Mouse (Mus musculus) stomach, embryonic 16.5 days (tissue): Measurements from ENCODE around the gene Spred3. TPM values are rescaled to one million over a fixed set of nuclear protein-coding genes. Genes with fewer than 3 reads are reported as not detected.
"Not testable (repeated sequence)": the region's sequence is repeated elsewhere in the genome, so short reads cannot be mapped to it uniquely, and the experiment has no call there.

ENCODE experiments used
- ATAC-seq: fragments of 200-750 bp; cut with Nextera tagmentation; 2 replicates; pipeline ENCODE4 v1.8.0; 2017; ENCODE audit warnings: moderate number of reproducible peaks, moderate TSS enrichment; ENCODE audit not compliant: insufficient read depth, low FRiP score
- H3K27ac ChIP-seq: fragments of 300-500 bp; sonication (generic); 2 replicates; pipeline ENCODE4 v1.5.1; 2014; ENCODE audit warnings: low read length
- H3K27me3 ChIP-seq: fragments of 300-500 bp; sonication (generic); 2 replicates; pipeline ENCODE4 v1.6.1; 2014; ENCODE audit warnings: low read length, control low read depth, mixed read lengths; ENCODE audit not compliant: control insufficient read depth, insufficient read depth
- H3K36me3 ChIP-seq: fragments of 300-500 bp; sonication (generic); 2 replicates; pipeline ENCODE4 v1.6.1; 2014; ENCODE audit warnings: low read length; ENCODE audit not compliant: control insufficient read depth, insufficient read depth
- H3K4me1 ChIP-seq: fragments of 300-500 bp; sonication (generic); 2 replicates; pipeline ENCODE4 v1.6.1; 2014; ENCODE audit warnings: low read length, control low read depth, mixed read lengths; ENCODE audit not compliant: control insufficient read depth, insufficient read depth
- H3K4me2 ChIP-seq: fragments of 300-500 bp; sonication (generic); 2 replicates; pipeline ENCODE4 v1.6.1; 2014; ENCODE audit warnings: low read depth, low read length, mixed read lengths
- H3K4me3 ChIP-seq: fragments of 300-500 bp; sonication (generic); replicated peaks from 2 replicates; pipeline ENCODE4 v1.5.1; 2014; ENCODE audit warnings: mild to moderate bottlenecking, low read length
- H3K9ac ChIP-seq: fragments of 300-500 bp; sonication (generic); 2 replicates; pipeline ENCODE4 v1.6.1; 2014; ENCODE audit warnings: low read length
- H3K9me3 ChIP-seq: fragments of 300-500 bp; sonication (generic); replicated peaks from 2 replicates; pipeline ENCODE4 v1.6.1; 2016; ENCODE audit warnings: low read length, control low read depth; ENCODE audit not compliant: control insufficient read depth
- WGBS: fragments of 180-500 bp; shearing (Covaris S2); extraction: QIAGEN DNeasy Blood & Tissue Kit; methylation state at CpG from one replicate; pipeline ENCODE4 v1.1.7; 2014; 5-methylcytosine and 5-hydroxymethylcytosine counted together
- polyA plus RNA-seq: library from polyadenylated mRNA; unstranded; fragments of >200 nt; fragmentation: Nextera tagmentation; extraction: Ambion mirVana; gene quantifications from 2 replicates; pipeline ENCODE4 v1.2.1, GENCODE M21; 2015

The Spred3 gene
- 1.6 and 2.2 TPM in 2 replicates for polyA plus RNA-seq

DNA sequence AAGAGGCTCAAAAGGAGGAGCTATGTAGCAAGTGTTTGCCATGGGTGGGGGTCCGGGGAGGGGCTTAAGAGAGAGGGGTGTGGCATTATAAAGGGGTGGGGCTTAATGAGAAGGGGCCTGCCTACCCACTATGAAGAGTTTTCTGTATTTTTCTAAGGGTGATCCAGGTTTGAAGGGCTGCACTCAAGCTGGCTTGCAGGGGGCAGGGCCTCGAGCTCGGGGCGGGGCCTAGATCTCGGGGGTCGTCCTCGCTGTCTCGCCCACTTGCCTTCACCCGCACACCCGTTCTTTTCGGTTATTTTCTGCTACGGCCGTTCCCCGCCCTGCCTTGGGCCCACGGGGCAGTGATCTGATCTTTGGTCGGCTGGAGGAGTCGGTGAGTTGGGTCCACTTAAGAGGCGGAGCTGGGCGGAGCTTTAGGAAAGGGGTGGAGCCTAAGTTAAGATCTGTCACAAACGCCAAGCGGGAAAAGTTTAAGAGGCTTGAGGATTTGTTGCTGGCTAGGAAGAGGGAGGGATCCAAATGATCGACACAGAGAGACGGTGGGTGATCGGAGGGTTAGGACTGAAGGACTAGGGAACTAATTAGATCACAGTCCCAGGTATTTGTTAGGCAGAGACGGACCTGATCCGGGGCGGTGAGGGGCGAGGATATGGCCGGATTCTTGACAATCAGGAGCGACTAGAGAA, at the start of gene Spred3, which contains the start of gene Ggn:
TSS of gene Spred3 (minus strand) at position 346 of the 689 bp plus-strand sequence.
TSS of gene Ggn (plus strand) at position 145 of the 689 bp plus-strand sequence.
- WGBS, result under 1% methylated on average over 30 of the region's 30 CpGs
- Histone ChIP-seq H3K9ac (peak within 1 kb of the TSS; percentile 76), H3K4me2 (peak within 1 kb of the TSS; percentile 96), H3K36me3 (peaks cover 23% of the 10 kb centered on the region), H3K4me3 (peak within 1 kb of the TSS; percentile 67), H3K9me3 (no peaks in the 10 kb centered on the region), H3K4me1 (peaks cover 22% of the 10 kb centered on the region), H3K27ac (peak within 1 kb of the TSS; percentile 87), H3K27me3 (peaks cover 27% of the 10 kb centered on the region)
- ATAC-seq, result peak; percentile 68

DNA sequence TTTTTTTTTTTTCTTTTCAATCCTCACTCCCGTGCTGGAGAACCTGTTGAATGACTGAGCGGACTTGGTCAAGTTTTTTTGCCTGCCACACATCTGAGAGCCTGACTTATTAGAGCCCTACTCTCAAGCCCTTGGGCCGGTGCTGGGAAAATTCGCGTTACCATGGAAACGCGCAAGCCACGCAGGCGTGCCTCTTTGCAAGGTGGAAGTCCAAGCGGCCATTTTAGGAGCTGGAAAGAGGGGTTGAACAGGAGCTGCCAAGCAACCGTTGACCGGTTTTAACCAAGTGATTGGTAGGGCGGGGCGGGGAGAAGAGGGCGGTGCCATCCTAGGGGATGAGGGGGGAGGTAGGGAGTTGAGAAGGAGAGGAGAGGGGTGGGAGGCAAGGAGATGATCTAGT, 44.6 kb upstream of the Spred3 start:
- Histone ChIP-seq H3K9me3 (peaks cover 14% of the 10 kb centered on the region), H3K4me3 (no peak overlapping the region), H3K27me3 (no peaks in the 10 kb centered on the region), H3K36me3 (no peaks in the 10 kb centered on the region), H3K9ac (no peak overlapping the region), H3K27ac (no peak overlapping the region), H3K4me1 (peaks cover 5% of the 10 kb centered on the region; the same call in 1 of the 2 replicates), H3K4me2 (no peak overlapping the region)
- 49% methylated on average over 15 of the region's 15 CpGs for WGBS
- no peak for ATAC-seq

DNA sequence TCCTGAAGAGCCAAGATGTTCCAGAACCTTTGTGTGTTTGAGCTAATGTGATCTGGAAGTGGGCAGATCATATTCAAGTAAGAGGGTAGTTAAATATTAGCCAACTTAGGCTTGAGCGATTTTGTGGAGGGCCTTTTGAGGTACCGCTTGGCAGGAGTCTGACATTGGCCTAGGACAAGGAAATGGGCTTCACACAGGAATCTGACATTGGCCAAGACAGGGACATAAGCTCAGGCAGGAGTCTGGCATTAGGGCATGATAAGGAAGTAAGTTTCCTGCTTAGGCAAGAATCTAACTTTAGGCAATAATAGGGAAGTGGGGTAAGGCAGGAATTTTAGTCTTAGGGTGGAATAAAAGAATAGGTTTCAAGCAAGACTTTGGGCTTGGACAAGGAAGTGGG, 44.0 kb upstream of the Spred3 start:
- Histone ChIP-seq H3K27me3 (no peaks in the 10 kb centered on the region), H3K27ac (no peak overlapping the region), H3K4me2 (no peak overlapping the region), H3K4me3 (no peak overlapping the region), H3K4me1 (peaks cover 5% of the 10 kb centered on the region; the same call in 1 of the 2 replicates), H3K9me3 (peaks cover 8% of the 10 kb centered on the region), H3K36me3 (no peaks in the 10 kb centered on the region), H3K9ac (no peak overlapping the region)
- WGBS, result 46% methylated on average over 2 of the region's 2 CpGs
- no peak for ATAC-seq

DNA sequence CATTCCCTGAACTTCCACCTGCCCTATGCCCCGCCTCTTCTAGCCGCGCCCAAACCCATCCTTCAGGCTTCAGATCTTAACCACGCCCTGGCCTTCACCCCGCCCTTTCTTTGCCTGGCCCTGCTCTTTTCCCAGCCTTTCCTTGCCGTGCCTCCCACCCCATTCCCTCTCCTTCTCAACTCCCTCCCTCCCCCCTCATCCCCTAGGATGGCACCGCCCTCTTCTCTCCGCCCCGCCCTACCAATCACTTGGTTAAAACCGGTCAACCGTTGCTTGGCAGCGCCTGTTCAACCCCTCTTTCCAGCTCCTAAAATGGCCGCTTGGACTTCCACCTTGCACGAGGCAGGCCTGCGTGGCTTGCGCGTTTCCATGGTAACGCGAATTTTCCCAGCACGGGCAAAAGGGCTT, 43.5 kb upstream of the Spred3 start, which contains the start of gene Catsperg1:
TSS of gene Catsperg1 (minus strand) at position 361 of the 408 bp plus-strand sequence.
- H3K4me1 ChIP-seq, result peaks cover 5% of the 10 kb centered on the region; the same call in 1 of the 2 replicates
- H3K9me3 ChIP-seq, result peaks cover 7% of the 10 kb centered on the region; the same call in 1 of the 2 replicates
- H3K9ac ChIP-seq, result no peak within 1 kb of the TSS
- H3K27me3 ChIP-seq, result no peaks in the 10 kb centered on the region
- 8% methylated on average over 20 of the region's 20 CpGs for WGBS
- peak; percentile 39 for ATAC-seq
- H3K4me3 ChIP-seq, result no peak within 1 kb of the TSS
- no peak within 1 kb of the TSS for H3K27ac ChIP-seq
- peak within 1 kb of the TSS; percentile 24 for H3K4me2 ChIP-seq
- H3K36me3 ChIP-seq, result no peaks in the 10 kb centered on the region

DNA sequence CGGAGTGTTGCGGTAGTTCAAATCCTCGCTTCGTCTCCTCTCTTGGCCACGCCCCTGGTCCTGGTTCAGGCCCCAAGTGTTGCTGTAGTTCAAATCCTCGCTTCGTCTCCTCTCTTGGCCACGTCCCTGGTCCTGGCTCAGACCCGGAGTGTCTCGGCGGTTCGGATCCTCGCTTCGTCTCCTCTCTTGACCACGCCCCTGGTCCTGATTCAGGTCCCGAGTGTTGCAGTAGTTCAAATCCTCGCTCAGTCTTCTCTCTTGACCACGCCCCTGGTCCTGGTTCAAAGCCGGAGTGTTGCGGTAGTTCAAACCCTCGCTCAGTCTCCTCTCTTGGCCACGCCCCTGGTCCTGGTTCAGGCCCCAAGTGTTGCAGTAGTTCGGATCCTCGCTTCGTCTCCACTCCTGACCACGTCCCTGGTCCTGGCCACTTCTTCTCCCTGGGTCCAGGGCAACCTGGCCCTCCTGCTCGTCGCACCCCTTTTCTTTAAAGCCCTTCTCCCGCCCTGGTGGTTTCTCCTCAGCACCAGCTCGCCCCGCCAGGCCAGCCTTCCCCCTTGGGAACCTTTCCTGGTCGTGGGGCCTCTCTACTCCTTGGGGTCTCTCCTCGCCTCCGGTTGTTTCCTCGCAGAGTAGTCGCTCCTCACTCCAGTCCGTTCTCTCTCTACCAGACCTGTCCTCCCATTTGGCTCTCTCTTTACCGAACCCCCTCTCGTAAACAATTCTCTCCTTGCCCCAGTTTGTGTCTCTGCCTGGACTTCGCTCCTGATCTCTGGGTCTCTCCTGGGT, 42.8 kb upstream of the Spred3 start:
- H3K4me1 ChIP-seq, H3K36me3 ChIP-seq, H3K9me3 ChIP-seq, H3K27me3 ChIP-seq, H3K4me3 ChIP-seq, H3K9ac ChIP-seq, H3K27ac ChIP-seq, ATAC-seq: not testable (repeated sequence)
- H3K4me2 ChIP-seq, result 0 out of 2 replicates have a peak overlapping the region, but pooled peaks have one; percentile 24
- 20% methylated on average over 40 of the region's 40 CpGs for WGBS

DNA sequence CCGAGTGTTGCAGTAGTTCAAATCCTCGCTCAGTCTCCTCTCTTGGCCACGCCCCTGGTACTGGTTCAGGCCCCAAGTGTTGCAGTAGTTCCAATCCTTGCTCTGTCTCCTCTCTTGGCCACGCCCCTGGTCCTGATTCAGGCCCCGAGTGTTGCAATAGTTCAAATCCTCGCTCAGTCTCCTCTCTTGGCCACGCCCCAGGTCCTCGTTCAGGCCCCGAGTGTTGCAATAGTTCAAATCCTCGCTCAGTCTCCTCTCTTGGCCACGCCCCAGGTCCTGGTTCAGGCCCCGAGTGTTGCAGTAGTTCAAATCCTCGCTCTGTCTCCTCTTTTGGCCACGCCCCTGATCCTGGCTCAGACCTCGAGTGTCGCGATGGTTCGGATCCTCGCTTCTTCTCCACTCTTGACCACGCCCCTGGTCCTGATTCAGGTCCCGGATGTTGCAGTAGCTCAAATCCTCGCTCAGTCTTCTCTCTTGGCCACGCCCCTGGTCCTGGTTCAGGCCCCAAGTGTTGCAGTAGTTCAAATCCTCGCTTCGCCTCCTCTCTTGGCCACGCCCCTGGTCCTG, 42.1 kb upstream of the Spred3 start:
- Histone ChIP-seq H3K27ac (peak overlapping the region; percentile 66; the same call in 1 of the 2 replicates), H3K4me2 (peak overlapping the region; percentile 55), H3K4me3 (peak overlapping the region; percentile 40), H3K36me3 (no peaks in the 10 kb centered on the region), H3K4me1 (peaks cover 5% of the 10 kb centered on the region; the same call in 1 of the 2 replicates), H3K9me3 (peaks cover 7% of the 10 kb centered on the region; the same call in 1 of the 2 replicates), H3K9ac (peak overlapping the region; percentile 49; the same call in 1 of the 2 replicates), H3K27me3 (no peaks in the 10 kb centered on the region)
- 18% methylated on average over 26 of the region's 26 CpGs for WGBS
- no peak for ATAC-seq

DNA sequence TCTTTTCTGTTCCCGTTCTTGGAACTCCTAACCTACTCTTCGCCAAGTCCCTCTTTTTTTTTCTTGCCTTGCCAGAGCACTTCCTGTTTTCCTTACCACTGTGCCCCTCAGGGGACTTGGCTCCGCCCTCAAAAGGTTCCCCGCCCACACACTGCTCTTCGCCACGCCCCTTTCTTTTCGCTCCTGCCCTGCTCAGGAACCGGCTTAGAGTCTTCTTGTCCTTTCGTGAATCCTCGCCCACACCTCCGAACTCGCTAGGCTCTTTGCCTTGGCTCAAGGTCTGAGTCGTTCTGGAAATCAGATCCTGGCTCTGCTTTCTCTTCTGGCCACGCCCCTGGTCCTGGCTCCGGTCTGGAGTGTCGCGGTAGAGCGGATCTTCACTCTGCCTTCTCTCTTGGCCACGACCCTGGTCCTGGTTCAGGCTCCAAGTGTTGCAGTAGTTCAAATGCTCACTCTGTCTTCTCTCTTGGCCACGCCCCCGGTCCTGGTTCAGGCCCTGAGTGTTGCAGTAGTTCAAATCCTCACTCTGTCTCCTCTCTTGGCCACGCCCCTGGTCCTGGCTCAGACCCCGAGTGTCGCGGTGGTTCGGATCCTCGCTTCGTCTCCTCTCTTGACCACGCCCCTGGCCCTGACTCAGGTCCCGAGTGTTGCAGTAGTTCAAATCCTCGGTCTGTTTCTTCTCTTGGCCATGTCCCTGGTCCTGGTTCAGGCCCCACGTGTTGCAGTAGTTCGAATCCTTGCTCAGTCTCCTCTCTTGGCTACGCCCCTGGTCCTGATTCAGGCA, 41.4 kb upstream of the Spred3 start:
- WGBS, result 5% methylated on average over 34 of the region's 34 CpGs

DNA sequence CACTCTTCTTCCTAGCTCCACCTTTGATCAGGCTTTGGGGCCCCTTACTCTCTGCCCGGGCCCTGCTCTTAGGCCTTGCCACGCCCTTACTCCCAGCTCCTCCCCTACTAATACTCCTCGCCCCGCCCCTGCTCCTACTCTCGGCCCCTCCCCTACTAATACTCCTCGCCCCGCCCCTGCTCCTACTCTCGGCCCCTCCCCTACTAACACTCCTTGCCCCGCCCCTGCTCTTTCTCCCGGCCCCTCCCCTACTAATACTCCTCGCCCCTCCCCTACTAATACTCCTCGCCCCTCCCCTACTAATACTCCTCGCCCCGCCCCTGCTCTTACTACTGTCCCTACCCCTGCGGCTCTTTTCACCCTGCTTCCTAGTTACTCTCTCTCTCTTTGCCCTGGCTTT, 40.8 kb upstream of the Spred3 start:
- peak overlapping the region; percentile 49; the same call in 1 of the 2 replicates for H3K9ac ChIP-seq
- H3K4me1 ChIP-seq, H3K36me3 ChIP-seq, H3K9me3 ChIP-seq, H3K27me3 ChIP-seq: not testable (repeated sequence)
- H3K4me2 ChIP-seq, result peak overlapping the region; percentile 55
- H3K4me3 ChIP-seq, result peak overlapping the region; percentile 40
- peak overlapping the region; percentile 66 for H3K27ac ChIP-seq
- peak; percentile 55 for ATAC-seq
- WGBS, result 17% methylated on average over 15 of the region's 15 CpGs

More for the DNA sequence above, 41.4 kb upstream of the Spred3 start:
- Histone ChIP-seq H3K9ac (peak overlapping the region; percentile 49), H3K9me3 (peaks cover 7% of the 10 kb centered on the region; the same call in 1 of the 2 replicates), H3K36me3 (no peaks in the 10 kb centered on the region), H3K4me3 (peak overlapping the region; percentile 40), H3K27me3 (no peaks in the 10 kb centered on the region), H3K4me2 (peak overlapping the region; percentile 55), H3K4me1 (peaks cover 5% of the 10 kb centered on the region; the same call in 1 of the 2 replicates), H3K27ac (peak overlapping the region; percentile 66)
- peak; percentile 90 for ATAC-seq
